Mouse (Mus musculus): Measurements from ENCODE around the gene Theg. TPM values are rescaled to one million over a fixed set of nuclear protein-coding genes. Genes with fewer than 3 reads are reported as not detected.

Gene Theg
- polyA plus RNA-seq, 1 experiment: not detected

- no peak for TF ChIP-seq GATA1 (IDR thresholded peaks at IDR 0.05; ENCODE audit: low read length)
These were observed 7.3 kb downstream of the Theg start for GRCm38 (mm10) chr10:79579781-79580180.

GRCm38 (mm10) chr10:79578891-79579290 lies 8.2 kb downstream of the Theg start:
- no peak for TF ChIP-seq GATA1 (IDR thresholded peaks at IDR 0.05; ENCODE audit: low read length)

GRCm38 (mm10) chr10:79578276-79578675 lies 8.9 kb downstream of the Theg start:
- no peak for TF ChIP-seq GATA1 (IDR thresholded peaks at IDR 0.05; ENCODE audit: low read length)

GRCm38 (mm10) chr10:79577376-79577775 lies 9.8 kb downstream of the Theg start:
- TF ChIP-seq GATA1 (IDR thresholded peaks at IDR 0.05; ENCODE audit: low read length): no peak

- TF ChIP-seq GATA1 (IDR thresholded peaks at IDR 0.05; ENCODE audit: low read length): no peak
These were observed 11.4 kb downstream of the Theg start for GRCm38 (mm10) chr10:79575754-79576153.

GRCm38 (mm10) chr10:79574796-79575195 lies 12.3 kb downstream of the Theg start:
- no peak for TF ChIP-seq GATA1 (IDR thresholded peaks at IDR 0.05; ENCODE audit: low read length)

- no peak for TF ChIP-seq GATA1 (IDR thresholded peaks at IDR 0.05; ENCODE audit: low read length)
These were observed 12.8 kb downstream of the Theg start for GRCm38 (mm10) chr10:79574350-79574749.

GRCm38 (mm10) chr10:79573611-79574010 lies 13.5 kb downstream of the Theg start:
- TF ChIP-seq GATA1 (IDR thresholded peaks at IDR 0.05; ENCODE audit: low read length): no peak

GRCm38 (mm10) chr10:79571314-79571713 lies 15.8 kb downstream of the Theg start:
- no peak for TF ChIP-seq GATA1 (IDR thresholded peaks at IDR 0.05; ENCODE audit: low read length)

GRCm38 (mm10) chr10:79569921-79570320 lies 17.2 kb downstream of the Theg start:
- no peak for TF ChIP-seq GATA1 (IDR thresholded peaks at IDR 0.05; ENCODE audit: low read length)

- TF ChIP-seq GATA1 (IDR thresholded peaks at IDR 0.05; ENCODE audit: low read length): no peak
These were observed 27.4 kb downstream of the Theg start for GRCm38 (mm10) chr10:79559716-79560115.

GRCm38 (mm10) chr10:79557496-79557895 lies 29.6 kb downstream of the Theg start:
- TF ChIP-seq GATA1 (IDR thresholded peaks at IDR 0.05; ENCODE audit: low read length): no peak

- TF ChIP-seq GATA1 (IDR thresholded peaks at IDR 0.05; ENCODE audit: low read length): no peak
These were observed 30.2 kb downstream of the Theg start for GRCm38 (mm10) chr10:79556951-79557350.

- TF ChIP-seq GATA1 (IDR thresholded peaks at IDR 0.05; ENCODE audit: low read length): no peak
These were observed 31.9 kb downstream of the Theg start for GRCm38 (mm10) chr10:79555238-79555724.

- no peak for TF ChIP-seq GATA1 (IDR thresholded peaks at IDR 0.05; ENCODE audit: low read length)
These were observed 32.5 kb downstream of the Theg start, which contains the start of gene Mier2 for GRCm38 (mm10) chr10:79554330-79555237. Gene Mier2, minus strand, starts transcription at chr10:79555199.

- TF ChIP-seq GATA1 (IDR thresholded peaks at IDR 0.05; ENCODE audit: low read length): no peak
These were observed 33.4 kb downstream of the Theg start for GRCm38 (mm10) chr10:79553691-79554090.

GRCm38 (mm10) chr10:79553176-79553575 lies 34.0 kb downstream of the Theg start:
- no peak for TF ChIP-seq GATA1 (IDR thresholded peaks at IDR 0.05; ENCODE audit: low read length)

Measured in G1E-ER4 (cell line).